Mouse (Mus musculus) thymus, postnatal 14 days (tissue): ENCODE measurements around the gene Arhgap42.

ENCODE experiments used
- DNase-seq: peaks from one replicate; pipeline ENCODE4 v3.0.0; 2021

Gene Arhgap42

DNA sequence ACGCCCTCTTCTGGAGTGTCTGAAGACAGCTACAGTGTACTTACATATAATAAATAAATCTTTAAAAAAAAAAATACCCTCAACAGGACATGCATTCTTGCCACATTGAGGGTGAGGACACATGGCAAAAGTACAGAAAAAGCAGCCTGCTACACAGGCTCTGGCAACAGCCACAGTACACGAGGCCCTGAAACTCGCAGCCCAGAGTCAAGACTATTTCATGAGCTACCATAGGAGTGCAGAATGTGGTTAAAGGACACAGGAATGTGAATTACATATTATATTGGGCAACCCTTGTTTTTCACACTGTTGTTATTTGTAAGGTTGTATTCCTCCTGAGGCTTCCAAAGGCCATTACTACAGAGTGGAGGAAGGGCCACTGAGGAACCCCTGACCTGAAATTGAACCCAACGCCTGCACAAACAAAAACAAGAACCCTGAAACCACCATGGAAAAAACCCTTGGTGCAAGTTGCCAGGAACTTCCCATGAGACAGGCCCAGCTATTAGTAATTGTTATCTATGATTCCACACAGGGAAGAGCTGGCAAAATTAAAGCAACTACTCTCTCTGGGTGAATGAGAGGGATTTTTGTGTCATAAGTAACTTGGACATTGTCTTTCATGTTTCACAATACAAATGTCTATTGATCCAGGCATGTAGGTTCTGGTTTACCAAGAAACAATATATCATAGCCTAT lies 109.8 kb downstream of the Arhgap42 start:
- DNase-seq, result no peak

DNA sequence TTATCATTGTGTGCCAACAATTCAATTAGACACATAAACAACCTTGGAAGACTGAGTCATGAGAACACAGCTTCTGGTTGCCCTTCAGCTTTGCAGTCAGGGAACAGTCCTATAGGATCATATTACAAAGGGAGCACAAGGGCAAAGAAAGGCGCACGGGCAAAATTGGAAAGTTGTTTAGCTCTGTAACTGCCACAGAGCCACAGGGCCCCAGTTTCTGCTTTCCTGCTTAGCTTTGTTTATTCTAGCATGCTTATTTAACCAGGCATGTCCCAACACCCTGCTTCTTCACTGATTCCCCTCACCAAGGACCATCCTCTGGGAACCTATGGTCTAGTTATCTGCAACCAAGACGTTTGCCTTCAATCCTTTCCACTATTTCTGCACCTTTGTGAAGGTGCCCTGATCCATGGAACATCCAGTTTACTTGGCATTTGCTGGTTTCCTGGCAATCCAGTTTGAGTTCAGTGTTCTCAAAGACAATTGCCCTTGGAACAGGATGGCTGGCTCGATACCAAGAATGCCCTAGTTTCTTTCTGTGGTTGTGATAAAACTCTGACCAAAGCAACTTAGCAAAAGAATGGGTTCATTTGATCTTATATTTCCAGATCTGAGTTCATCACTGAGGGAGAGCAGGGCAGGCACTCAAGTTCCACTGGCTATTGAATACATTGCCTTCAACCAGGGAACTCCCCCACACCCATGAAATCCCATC lies 111.7 kb downstream of the Arhgap42 start:
- no peak for DNase-seq

DNA sequence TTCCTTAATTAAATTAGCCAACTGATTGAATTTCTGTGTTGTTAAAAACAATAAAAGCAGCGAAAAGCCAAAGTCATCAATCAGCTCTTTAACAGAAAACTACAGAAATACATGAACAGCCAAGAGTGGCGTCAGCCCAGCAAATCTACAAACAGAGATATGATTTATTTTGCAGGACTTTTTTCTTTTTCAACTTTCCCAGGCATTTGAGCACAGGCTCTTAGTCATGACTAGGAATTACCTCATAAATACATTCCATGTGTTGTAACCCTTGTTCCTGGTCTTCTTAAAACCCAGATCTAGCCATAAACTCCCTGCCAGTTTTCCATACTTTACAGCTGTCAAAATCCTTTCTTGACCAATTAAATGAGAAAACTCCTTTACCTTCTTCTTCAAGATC lies 114.7 kb downstream of the Arhgap42 start:
- no peak for DNase-seq

DNA sequence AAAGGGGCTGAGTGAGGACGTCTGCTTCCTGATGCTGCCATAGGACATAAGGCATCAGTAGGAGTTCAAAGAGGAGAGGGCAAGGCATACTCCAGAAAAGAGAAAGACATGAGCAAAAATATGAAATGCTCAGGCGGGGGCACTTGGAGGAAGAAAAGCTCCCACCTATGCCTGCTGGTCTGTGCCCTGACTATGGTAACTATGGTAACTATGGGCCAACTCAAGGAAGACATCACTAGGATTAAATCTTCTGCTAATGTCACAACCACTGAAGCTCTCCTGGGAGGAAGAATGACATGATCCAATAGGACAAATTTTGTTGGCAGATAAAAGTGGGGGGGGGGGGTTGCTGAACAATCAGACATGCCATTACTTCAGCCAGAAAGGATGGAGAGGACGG lies 124.6 kb downstream of the Arhgap42 start:
- no peak for DNase-seq

DNA sequence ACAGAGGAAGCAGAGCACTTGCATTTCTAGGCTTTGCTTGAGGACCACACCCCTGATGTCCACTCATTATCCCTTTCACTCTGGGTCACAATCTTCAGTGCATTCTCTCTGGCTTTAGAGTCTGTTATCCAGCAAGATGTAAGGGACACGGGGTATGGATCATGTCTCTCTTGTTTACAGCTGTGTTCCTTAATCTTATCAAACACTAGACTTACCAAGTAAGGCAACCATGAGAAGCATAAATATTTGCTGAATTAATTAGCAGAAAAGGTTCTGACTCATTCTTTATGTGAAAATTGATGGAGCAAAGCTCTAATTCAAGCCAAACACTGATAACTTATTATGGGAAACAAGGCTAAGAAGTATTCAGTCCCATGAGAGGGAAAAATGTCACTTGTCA lies 125.1 kb downstream of the Arhgap42 start:
- DNase-seq, result no peak

DNA sequence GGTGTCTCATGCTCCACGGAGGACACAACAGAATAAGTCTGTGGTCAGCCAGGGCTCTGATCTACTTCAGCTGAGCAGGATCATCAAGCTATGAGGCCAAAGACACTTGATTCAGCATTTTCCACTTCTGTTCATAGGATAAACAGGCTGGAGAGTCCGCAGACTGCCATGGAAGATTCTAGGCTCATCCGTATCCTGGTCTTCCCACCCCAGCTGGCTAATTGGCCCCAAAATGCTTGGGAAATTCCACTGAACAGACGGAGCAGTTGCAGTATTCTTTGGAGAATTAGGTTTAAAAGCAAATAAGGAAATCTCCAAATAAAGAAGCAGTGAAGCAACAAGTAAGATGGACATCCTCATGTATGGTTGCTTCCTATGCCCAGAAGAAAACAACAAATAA lies 126.0 kb downstream of the Arhgap42 start:
- DNase-seq, result no peak

DNA sequence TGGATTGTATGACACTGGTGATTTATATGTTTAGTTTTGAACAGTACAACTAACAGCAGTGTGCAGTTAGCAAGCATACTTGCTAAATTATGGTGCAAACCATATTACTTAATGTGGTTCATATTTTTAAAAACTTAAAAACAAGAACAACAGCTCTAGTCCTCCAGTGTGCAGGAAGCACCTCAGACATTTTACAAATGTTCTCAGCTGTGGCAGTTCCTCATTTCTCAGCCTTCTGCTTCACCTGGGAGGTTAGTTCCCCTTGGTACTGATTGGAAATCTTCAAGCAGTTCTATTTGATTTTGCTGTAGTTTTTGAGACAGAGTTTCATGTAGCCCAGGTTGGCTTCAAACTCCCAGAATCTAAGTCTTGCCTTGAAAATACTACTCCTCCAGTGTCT lies 131.2 kb downstream of the Arhgap42 start:
- no peak for DNase-seq

DNA sequence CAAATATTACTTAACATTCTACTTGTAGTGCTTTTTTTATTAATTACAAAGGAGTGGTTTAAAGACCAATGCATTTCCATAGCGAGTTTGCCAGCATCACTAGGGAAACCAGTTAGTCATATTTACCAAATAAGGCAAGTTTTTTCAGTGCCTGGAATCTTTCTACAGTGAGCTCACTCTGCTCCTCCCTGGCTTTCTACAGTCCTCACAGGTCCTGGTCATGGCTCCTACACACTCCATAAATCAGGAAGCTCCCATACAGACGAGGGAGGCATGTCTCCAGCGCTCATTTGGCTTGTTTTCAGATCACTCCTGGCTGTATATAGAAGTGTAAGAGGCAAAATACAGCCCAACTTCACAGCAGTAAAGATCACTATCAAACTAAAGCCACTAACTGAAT lies 134.1 kb downstream of the Arhgap42 start:
- no peak for DNase-seq

DNA sequence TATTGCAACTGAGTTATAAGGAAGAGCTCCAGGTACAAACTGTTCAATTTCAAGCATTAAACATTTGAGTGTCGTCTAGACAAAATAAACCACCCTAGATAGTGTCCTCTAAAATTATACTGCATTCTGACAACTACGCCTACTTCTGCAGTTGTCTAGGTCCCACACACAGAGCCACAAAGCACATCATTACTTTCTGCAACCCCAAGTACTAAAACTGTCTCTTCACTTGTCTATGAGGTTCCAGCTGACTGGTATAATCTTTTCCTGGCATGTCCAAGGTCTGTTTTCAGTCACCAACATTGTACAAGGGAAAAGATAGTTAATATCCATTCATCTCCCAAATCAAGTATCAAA lies 136.8 kb downstream of the Arhgap42 start:
- no peak for DNase-seq

DNA sequence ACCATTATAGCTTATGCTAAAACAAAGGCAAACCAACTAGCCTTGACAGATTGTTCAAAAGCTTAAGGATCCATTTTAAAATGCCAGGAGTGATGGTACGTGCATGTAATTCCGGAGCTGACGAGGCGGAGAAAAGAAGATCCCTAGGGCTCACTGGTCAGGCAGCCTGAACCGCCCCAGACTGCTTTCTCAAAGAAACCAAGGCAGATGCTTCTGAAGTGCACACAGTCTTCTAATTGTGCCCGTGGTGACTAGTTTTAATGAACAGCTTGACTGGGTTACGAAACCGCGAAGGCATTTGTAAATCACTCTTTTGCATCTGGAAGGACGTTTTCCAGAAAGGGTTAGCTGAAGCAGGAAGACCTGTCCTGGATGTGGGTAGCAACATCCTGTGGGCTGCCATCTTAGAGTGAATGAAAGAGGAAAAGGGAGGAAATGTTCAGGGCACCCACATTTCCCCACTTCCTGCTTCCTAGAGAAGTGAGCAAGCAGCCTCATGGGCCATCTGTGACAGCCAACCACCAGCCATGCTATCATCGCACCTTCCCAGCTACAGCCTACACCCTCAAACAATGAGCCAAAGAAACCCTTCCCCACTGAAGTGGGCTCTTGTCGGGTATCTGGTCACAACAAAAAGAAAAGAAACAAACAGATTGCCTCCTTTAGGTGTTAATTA lies 137.3 kb downstream of the Arhgap42 start:
- DNase-seq, result no peak

DNA sequence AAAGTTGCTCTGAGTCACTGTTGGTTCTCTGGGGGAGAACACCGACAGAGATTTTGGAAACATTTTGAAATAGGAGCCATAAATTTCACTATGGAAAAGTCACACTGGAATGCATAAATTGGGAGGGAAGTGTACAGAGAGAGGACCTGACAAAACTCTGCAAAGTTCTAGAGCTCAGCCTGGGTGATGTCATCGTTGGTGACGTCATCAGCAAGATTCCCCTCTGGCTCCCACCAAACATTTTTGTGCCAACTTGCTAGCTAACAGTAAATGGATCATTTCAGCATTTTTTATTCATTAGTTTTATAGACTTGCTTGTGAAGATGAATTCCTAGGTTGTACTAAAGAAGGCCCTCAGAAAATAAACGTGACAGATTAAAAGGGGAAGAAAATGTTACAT lies 137.8 kb downstream of the Arhgap42 start:
- no peak for DNase-seq

DNA sequence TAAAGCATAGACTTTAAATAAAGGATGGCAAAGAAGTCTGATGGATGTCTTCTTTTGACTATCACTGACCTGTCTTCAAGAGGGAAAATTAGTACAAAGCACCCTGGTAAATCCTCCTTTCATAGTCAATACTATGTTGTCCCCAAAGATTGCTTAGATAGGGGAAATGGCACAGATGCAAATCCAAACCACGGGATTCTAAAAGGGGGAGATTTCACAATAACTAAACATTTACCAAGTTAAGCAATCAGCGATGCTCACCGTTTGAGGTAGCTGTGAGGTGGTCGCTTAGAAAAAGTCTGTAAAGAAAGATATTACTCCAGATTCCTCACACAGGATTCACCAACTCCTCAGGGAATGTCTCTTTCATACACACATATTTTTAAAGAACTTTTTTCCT lies 141.1 kb downstream of the Arhgap42 start:
- no peak for DNase-seq

DNA sequence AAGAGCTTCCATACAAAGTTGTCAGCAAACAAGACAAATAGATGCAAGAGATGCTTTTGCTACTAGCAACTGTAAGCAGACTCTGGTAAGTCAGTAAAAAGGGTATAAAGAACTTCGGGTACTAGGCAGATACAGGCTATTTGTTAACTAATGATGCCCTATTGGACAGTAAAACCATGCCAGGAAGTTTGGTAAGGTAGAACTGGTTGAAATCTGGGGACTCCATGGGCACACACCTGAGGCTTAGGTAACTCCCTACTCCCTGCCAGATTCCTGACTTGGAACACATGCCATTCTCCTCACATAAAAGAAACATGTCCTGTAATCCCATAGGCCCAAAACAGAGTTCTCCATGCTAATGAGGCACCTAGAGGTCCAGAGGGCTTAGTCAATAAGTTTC lies 142.1 kb downstream of the Arhgap42 start:
- no peak for DNase-seq

DNA sequence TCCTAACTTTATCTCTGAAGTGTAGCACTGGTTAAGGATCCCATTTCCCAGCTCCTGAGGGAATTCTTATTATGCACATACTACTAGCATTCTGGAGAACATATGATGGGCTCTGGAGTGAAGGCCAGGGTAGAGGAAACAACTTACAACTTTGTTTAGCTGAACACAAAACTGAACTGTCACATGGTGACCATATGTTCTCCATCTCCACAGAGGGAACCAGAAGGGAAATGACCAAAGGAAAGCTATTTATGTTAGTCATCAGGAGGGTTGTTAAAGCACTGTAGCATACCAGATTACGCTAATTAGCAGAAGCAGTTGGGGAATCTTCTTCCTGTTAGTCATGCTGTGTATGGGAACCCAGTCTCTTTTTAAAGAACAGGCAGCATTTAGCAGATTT lies 145.8 kb downstream of the Arhgap42 start:
- no peak for DNase-seq

DNA sequence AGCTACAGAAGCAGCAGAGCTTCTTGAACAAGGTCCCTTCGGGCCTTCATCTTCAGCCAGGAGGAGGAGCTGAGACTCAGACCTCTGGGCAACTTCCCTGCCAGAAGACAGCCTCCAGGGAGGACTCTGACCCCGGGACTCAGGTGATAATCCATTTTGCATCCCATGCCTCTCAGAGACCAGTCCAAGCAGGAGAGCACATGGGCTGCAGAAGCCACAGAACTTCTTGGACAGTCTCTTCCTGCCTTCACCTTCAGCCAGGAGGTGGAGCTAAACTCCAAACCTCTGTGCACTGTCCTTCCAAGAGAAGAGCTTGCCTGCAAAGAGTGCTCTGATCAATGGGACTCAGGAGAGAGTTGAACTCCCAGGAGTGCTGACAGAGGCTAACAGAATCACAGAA lies 155.5 kb downstream of the Arhgap42 start:
- no peak for DNase-seq

DNA sequence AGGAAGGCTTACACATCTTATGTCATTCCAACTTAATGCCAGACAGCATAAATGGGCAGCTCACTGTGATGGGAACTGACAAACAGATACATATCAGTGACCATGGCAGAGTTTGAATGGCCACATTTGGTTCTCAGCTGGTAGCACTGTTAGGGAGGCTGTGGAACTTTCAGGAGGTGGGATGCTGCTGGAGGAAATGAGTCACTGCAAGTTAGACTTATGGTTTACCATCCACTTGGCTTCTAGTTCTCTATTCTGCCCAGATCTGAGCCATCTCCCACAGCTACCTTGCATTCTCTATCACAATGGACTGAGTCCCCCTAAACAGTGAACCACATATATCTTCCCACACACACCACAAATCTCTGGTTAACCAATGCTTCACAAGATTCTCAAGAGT lies 186.0 kb downstream of the Arhgap42 start:
- no peak for DNase-seq

DNA sequence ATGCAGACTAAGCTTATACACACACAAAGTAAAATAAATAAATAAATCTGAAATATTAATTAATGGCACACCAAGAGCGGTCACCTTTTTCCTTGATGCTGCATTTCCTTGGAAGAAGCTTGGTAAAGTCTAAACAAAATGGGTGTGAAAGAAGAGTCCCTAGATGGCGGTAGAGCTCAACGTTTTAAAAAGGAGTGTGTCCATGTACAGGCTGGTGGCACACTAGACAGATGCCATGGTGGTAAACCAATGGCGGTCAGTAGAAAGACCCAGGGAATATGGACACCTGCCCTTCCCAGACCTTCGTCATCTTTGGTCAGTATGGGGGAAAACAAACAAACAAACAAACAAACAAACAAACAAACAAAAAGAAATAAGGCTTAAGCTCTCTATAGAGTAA lies 187.7 kb downstream of the Arhgap42 start:
- no peak for DNase-seq

DNA sequence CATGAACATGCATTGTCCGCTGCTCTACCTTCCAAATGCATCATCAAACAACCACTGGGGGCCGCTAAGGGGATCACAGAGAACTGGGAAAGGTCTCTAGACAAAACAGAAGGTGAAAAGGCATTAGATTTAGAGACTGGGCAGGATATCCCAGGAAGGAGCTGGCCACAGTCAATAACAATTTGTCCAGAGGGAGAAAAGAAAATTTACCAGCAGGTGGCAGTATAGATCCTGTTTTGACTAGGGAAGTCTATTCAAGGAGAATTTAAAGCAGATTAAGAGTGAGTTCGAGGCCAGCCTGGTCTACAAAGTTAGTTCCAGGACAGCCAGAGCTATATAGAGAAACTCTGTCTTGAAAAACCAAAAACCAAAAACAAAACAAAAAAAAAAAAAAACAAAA lies 189.7 kb downstream of the Arhgap42 start:
- DNase-seq, result peak; percentile 6

DNA sequence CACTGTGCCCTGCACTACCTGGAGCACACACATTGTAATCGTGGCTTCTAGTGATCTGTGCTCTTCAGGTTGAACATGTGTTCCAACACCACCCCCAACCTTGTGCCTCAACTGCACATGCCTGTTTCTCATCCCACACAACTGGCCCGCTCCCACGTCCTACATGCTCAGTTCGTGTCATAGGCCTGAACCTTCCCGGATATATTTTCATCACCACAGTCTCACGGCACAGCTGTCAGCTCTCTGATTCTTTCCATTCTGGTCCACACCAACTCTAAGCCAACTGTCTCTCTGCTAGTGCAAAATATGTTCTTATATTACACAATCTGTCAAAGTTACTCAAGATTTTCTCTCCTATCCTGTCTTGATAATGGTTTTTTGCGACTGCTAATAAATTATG lies 197.9 kb downstream of the Arhgap42 start:
- DNase-seq, result no peak

DNA sequence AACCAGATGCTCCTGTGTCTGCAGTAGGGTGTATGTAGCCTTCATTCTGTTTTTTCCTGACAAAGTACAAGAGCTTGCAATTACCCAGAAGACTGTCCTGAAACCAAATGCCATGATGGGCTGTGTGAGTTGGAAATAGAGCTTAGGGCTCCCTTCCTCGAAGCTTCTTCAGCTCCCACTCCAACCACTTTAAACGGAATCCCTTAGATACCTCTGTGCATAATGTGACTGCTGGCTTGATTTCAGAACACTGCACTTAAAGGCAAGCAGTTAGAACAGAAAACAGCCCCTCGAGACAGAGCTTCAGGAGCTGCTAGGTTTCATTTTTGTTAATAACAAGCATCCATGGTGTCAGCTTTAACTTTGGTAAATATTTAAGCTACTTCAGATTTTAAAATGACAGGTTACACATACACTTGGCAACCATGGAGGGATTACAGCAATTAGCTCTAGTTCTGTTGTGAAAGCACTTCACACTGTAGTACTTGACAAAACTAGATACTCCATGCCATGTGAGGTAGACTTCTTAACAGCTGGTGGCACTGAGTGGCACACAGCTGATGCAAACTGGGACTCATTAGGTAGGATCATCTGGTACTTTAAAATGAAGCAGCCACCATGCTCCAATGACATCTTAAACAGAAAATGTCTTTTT lies 201.8 kb downstream of the Arhgap42 start:
- no peak for DNase-seq

DNA sequence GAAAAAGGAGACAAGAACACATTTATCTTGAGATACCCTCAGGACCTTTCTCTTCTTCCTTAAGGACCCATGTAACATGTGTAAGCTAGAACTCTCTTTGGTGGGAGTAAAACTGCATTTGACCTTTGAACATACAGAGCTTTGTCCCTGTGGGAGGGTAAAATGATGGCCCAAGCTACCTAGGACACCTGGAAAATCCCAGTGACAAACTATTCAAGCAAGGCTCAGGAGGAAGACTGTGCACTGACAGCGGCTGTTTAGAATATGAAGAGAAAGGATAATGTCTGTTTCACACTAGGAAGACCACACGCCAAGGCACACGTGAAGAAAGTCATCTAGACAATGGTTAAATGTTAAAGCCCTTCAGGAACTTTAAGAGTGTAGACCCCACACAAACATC lies 211.0 kb downstream of the Arhgap42 start:
- no peak for DNase-seq

DNA sequence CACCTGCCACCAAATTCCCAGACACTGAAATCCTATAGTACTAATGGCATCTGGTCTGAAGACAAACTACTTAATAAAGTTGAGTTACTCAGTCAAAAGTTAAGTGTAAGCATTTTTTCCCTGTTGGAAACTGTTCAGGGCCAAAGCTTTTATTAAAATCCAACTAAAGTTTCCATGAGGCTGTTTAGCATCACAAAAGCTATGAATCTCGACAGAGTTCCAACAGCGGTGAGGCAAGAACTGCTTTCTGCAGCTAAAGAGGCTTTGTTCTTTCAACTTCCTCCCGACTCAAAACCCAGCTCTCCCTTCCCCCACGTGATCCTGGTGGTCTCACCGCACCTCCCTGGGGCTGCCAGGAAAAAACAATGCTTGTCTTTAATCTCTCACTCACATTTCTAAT lies 211.5 kb downstream of the Arhgap42 start:
- DNase-seq, result no peak

DNA sequence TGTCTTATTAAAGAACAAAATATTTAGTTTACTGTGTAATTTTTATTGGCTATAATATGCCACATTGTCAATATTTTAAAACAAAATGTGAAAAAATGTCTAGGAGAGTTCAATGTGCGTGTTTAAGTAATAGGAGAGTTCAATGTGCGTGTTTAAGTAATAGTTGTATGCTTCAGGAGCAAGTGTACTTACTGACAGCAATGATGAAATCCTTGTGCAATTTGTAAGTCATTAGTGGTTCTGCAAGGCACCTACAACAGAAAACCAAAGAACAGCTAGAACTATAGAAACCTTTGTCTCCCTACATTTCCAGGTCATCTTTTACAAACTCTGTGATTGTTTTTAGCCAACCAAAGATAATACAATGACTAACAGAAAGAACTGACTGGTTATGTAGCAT lies 223.8 kb downstream of the Arhgap42 start:
- DNase-seq, result no peak

DNA sequence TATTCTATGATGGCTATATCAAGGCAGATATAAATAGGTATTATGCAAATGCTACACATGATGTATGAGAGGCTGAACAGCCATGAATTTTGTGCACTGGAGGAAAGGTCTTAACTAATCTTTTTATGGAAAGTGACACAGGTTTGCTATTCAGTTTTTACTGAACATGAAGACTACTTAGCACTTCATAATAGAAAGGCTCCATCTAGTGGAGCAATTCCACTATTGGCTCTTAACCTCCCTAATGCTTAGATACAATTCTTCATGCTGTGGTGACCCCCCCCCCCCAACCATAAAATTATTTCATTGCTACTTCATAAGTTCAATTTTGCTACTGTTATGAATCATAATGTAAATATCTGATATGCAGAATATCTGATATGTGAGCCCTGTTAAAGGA lies 237.7 kb downstream of the Arhgap42 start:
- no peak for DNase-seq
